Mouse (Mus musculus): ENCODE results near the gene Palm3.

DNA sequence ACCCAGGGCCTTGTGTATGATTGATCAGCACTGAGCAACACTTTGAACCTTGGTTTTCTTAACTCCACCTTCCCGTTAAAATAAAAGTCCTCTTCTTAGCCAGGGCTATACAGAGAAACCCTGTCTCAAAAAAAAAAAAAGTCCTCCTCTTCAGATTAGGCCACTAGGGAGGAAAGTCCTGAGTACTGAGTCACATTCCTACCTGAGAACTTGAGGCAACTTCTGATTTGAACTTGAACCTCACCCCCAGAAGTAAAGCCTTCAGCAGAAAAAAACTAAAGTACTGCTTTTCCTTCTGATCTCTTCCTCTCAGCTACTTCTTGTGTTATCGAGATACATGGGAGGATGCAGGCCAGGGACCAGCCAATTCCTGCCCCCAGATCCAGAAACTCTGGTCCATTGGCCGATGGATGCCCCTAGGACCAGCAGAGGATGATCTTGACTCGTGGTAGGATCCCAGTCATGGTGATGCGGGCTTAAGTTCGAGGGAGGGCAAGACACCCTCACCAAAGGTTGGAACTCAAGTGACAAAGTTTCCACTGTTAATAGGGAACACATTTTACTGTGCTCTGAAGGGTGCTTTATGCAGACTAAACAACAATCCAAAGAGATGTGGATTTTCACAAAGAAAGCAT is 17.5 kb upstream of the Palm3 start:
- no peak for TF ChIP-seq CTCF (IDR thresholded peaks at IDR 0.05)
- TF ChIP-seq EP300 (IDR thresholded peaks at IDR 0.05) = no peak

Data from lung, postnatal 0 days (tissue).